Mouse (Mus musculus): ENCODE data around the gene Olfr373. TPM values are rescaled to one million over a fixed set of nuclear protein-coding genes. Genes with fewer than 3 reads are reported as not detected.
"Not testable (repeated sequence)": the region's sequence is repeated elsewhere in the genome, so short reads cannot be mapped to it uniquely, and the experiment has no call there.

The Olfr373 gene
- not detected for total RNA-seq (2022)

DNA sequence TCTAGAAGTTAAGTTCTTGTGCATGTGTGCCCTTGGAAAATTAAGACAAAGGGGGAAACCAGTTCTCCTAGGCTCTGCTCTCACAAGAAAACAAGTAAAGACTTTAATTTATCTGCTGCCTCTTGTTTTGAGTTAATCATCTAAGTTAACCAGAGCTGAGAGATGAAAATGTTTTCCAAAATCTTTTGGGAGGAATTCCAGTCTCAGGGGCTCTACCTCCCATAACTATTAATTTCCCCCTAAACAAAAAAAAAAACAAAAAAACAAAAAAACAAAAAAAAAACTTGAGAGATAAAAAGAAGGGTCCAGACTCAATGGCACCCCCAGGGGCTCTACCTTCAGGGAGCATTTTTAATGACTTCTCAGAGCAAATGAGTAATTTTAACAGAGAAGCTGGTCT lies at the start of gene Olfr373:
TSS of gene Olfr373 (plus strand) at position 301 of the 400 bp plus-strand sequence.
- DNase-seq (ENCODE audit: low spot score), result not testable (repeated sequence)

DNA sequence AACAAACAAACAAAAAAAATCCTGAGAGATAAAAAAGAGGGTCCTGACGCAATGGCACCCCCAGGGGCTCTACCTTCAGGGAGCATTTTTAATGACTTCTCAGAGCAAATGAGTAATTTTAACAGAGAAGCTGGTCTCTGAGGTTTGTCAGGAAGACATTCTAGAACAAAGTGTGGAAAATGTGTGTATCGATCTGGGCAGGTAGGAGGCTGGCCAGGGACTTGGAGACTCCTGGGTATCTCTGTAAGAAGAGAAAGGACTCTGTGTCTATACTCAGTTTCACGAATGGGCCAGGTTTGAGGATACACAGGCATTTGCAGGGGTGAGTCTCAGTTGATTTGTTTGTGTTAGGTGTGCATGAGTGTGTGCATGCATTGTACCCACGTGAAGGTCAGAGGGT lies 42.1 kb upstream of the Olfr373 start, which contains the start of gene Olfr372:
TSS of gene Olfr372 (plus strand) at position 301 of the 400 bp plus-strand sequence.
- not testable (repeated sequence) for DNase-seq (ENCODE audit: low spot score)

DNA sequence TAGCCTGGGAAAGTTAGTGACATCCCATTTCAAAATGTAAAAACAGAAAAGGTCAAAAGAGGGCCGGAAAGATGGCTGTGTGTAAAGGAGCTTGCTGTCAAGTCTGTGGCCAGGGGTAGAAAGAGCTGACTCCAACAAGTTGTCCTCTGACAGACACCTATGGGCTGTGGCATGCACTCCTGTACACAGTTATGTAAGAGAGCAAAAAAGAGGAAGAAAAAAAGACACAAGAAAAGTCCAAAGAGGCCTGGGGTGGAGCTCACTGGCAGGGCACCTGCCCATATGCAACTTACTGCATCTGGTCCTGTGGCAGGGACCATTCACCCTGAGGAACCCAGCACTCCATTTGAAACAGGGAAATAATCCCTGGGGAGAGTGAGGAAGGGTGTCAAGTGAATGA lies 40.5 kb upstream of the Olfr373 start:
- DNase-seq (ENCODE audit: low spot score), result no peak

DNA sequence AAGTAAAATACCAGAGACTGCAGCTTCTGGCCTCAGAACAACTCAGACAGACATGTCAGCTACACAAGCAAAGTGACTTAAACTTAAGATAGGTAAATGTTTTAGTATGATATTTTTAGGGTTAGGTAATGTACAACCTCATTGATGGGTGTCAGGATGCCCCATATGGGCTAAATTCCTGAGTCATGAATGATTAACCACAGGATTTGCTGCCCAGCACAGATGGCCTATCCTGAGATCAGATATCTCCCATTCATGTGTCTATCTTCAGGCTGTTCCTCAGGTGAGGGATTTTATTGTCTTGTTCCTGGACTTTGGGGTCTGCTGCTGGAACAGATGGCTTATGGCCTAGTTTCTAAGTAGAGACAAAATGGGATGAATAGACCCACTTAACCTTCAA lies 28.3 kb upstream of the Olfr373 start:
- not testable (repeated sequence) for DNase-seq (ENCODE audit: low spot score)

DNA sequence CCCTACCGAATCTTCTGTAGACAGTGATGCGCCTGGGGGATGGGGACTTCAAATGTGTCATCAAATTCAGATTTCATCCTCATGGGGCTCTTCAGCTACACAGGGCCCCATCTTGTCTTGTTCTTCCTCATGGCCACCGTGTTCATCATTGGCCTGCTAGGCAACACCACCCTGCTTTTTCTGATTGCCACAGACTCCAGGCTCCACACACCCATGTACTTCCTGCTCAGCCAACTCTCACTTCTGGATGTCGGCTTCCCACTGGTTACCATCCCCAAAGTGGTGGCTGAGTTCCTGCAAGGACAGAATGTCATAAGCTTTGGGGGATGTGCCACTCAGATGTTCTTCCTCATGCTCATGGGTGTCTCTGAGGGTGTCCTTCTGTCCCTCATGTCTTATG lies 25.3 kb upstream of the Olfr373 start:
- not testable (repeated sequence) for DNase-seq (ENCODE audit: low spot score)

DNA sequence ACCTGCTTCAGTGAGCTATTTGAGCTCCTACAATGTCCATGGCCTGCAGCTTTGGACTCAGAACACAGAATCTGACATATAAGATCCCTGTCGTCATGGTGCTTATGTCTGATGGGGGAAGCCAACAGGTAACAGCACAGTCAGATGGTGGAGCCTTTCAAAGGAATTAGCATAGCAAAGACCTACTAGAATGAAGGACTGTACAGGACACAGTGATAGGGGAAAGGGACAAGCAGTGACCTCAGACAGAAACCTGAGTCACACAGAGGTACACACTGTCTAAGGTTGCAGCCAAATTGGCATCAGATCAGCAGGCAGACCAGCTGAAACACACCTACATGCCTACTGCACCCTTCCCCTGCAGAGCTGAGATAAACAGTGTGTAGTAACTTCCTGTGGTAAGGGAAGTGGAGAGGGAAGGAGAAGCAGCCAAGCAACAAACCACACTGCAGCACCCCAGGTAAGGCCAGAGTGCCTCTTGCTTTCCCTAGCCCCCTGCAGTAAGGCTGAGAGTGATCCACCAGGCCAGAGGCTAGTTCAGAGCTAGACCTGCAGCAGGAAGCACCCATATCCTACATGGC lies 16.1 kb upstream of the Olfr373 start:
- DNase-seq (ENCODE audit: low spot score), result not testable (repeated sequence)

DNA sequence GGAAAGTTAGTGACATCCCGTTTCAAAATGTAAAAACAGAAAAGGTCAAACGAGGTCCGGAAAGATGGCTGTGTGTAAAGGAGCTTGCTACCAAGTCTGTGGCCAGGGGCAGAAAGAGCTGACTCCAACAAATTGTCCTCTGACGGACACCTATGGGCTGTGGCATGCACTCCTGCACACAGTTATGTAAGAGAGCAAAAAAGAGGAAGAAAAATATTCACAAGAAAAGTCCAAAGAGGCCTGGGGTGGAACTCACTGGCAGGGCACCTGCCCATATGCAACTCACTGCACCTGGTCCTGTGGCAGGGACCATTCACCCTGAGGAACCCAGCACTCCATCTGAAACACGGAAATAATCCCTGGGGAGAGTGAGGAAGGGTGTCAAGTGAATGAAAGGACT lies 1.8 kb downstream of the Olfr373 start:
- DNase-seq (ENCODE audit: low spot score), result no peak

DNA sequence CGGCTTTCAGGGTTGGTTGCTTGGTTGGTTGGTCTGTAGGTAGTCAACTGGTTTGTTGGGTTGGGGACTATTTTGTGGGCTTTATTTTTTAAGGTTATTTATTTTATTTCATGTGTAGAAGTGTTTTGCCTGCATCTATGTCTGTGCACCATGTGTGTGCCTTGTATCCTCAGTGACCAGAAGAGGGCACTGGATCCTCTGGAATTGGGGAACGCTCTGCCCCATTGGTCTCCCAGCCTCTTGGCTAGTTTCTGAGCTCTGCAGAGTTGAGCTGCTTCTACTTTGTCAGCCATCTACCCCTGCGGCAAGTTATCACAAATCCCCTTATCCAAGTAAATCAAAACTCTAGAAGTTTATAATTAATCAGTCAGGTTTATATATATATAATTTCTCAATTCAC lies 4.6 kb downstream of the Olfr373 start:
- DNase-seq (ENCODE audit: low spot score), result not testable (repeated sequence)

DNA sequence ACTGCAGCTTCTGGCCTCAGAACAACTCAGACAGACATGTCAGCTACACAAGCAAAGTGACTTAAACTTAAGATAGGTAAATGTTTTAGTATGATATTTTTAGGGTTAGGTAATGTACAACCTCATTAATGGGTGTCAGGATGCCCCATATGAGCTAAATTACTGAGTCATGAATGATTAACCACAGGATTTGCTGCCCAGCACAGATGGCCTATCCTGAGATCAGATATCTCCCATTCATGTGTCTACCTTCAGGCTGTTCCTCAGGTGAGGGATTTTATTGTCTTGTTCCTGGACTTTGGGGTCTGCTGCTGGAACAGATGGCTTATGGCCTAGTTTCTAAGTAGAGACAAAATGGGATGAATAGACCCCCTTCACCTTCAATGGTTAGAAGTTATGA lies 13.7 kb downstream of the Olfr373 start:
- not testable (repeated sequence) for DNase-seq (ENCODE audit: low spot score)

DNA sequence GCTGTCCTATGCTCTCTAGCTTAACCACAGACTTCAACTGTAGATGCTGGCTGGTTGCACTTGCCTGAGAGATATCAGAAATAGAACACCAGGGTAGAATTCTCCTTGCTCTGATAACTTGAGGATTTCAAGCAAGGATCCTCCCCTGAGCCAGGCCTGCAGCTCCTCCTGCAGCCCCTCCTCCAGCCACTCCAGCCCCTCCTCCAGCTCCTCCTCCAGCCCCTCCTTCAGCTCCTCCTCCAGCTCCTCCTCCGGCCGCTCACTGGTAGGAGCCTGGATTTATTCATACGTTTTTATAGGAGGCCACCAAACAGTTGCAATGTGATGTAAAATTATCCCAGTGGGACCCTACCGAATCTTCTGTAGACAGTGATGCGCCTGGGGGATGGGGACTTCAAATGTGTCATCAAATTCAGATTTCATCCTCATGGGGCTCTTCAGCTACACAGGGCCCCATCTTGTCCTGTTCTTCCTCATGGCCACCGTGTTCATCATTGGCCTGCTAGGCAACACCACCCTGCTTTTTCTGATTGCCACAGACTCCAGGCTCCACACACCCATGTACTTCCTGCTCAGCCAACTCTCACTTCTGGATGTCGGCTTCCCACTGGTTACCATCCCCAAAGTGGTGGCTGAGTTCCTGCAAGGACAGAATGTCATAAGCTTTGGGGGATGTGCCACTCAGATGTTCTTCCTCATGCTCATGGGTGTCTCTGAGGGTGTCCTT lies 16.6 kb downstream of the Olfr373 start:
- peak; percentile 21 for DNase-seq (ENCODE audit: low spot score)

DNA sequence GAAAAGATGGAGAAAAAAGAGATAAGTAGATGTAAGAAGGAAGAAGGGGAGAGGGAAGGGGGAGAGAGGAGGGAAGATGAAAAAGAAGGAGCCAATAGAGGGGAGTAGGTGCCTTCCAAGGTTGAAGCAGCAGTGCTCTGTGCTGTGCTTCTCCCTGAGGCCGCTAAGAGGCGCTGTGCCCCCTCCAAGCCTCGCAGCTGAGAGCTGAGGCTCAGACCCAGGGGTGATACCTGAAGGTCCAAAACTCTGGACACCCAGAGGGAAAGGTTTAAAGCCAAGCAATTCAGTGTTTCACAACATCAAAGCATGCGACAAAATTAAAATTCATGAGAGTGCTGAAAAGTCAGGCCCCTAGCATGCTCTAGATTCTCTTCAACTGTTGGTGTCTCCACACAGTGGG lies 22.2 kb downstream of the Olfr373 start:
- DNase-seq (ENCODE audit: low spot score), result no peak

DNA sequence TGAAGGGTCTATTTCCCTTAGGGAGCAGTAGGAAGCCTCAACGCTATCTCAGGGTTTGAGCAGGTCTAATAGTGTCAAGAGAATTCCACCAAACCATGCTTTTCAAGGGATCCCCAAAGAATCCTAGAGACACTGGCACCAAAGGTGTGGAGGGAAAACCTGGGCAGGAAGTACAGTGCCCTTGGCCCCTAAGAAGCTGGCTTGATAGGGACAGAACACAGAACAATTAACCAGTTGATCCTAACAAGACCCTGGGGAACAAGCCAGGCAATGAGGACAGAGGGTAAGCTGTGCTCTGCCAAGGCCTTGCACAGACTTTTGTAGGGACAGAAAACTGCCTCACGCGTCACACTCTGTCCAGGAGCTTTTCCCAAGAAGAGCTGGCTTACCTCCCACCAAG lies 23.8 kb downstream of the Olfr373 start, which contains the start of gene Olfr374:
TSS of gene Olfr374 (plus strand) at position 301 of the 400 bp plus-strand sequence.
- no peak for DNase-seq (ENCODE audit: low spot score)

DNA sequence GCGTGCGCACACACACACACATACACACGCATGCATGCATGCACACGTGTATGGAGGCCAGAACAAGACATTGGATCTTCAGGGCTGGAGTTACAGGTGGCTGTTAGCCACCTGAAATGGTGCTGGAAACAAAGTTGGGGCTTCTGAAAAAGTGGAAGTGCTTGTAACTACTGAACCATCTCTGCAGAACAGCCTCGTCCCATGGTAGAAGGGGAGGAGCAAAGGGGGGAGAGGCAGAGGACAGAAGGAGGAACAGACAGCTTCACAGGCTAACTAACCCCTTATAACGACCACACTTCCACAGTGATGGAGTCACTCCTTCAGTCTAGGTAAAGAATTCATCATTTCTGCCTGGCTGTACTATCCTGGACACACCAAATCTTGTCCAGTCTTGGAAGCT lies 27.9 kb downstream of the Olfr373 start:
- DNase-seq (ENCODE audit: low spot score), result no peak

DNA sequence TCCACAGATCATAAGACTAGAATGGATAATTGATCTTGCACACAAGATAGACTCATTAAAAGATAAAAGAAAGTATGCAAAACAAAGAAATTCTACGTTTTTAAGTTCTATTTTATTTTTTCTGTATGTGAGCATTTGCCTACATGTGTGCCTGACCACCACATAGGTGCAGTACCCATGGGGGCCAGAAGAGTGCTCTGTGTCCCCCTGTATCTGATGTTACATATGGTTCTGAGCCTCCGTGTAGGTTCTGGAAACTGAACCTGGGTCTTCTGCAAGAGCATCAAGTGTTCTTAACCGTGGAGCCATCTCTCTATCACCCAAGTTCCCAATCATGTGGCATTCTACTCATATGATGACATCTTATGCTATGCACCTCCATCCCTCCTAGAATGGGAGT lies 29.5 kb downstream of the Olfr373 start:
- no peak for DNase-seq (ENCODE audit: low spot score)

DNA sequence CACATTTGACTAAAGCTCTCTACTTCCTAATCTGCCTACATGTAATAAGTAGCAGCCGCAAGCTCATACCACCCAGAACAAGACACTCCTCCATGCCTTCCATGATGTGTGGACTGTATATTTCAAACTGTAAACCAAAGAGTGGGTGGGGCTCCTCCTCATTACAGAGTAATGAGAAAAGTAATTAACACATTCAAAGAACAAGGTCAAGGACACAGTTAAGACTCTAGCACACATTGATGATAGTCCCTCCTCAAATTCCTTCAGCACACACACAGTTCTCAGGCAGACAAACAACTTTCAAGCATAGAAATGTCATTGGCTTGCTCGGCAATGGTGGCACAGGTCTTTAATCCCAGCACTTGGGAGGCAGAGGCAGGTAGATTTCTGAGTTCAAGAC lies 32.2 kb downstream of the Olfr373 start:
- no peak for DNase-seq (ENCODE audit: low spot score)

DNA sequence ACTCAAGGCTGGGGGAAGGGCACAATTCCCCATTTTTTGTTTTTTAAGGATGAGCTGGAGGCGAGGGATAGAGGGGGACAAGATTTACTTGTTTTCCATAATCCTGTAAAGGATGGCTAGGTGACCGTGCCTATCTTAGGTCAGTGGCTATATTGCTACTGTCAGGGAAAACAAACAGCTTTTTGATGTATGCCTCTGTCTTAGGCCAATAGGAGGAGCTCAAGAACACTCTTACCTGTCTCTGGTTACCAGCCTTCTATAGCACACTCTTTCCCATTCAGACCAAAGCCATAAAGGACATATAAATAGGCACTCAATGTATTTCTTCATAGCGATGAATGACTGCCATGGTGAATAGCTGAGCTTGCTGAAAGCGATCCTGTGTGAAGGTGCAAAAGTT lies 35.6 kb downstream of the Olfr373 start:
- no peak for DNase-seq (ENCODE audit: low spot score)

DNA sequence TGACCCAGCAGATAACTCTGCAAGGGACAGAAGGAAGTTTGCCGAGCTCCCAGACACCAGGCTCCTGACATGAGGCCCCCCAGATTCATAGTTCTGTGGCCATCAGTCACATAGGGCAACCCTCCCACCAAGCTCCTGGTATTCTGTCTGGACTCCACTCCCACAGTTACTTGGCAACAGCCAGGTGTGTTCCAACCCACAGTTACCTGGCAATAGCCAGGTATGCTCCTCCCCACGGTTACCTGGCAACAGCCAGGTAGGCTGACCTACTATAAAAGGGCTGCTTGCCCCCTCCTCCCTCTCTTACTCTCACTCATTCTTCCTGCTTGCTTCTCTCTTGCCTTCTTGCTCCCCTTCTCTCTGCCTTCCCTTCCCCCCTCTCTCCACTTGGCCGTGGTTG lies 38.5 kb downstream of the Olfr373 start:
- not testable (repeated sequence) for DNase-seq (ENCODE audit: low spot score)

DNA sequence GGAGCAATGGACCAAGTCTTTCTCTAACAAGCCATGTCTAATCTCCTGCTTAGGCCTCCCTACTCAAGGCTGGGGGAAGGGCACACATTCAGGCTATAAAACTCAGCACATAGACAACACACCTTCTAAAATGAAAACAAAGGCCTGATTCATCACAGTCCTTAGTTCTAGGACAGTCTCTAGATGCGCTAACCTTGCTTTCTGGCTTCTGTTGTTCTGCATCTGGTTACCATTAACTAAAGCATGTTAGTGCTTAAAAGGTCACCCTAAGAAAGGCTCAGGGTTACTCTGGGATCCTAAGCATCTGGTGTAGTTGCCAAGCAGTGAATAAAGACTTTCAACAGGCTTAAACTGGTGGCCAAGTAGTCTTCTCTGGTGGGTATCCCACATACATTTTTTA lies 39.0 kb downstream of the Olfr373 start:
- DNase-seq (ENCODE audit: low spot score), result no peak

DNA sequence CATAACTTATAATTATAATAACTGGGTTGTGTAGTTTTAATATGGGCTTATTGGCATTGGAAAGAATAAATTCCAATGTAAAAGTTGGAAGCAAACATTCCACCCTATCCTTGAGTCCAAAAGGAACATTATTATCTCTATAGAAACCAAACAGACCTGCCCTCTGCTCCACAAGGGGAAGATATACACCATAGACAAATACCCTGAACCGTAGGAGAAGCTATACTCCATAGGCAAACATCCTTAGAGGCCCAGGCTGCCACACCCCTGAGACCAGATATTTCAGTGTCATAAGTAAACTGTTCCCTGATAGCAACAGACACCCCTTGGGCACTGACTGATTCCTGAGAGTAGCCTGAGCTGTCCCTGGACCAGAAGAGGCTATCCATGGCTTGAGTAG lies 44.9 kb downstream of the Olfr373 start:
- DNase-seq (ENCODE audit: low spot score), result no peak

DNA sequence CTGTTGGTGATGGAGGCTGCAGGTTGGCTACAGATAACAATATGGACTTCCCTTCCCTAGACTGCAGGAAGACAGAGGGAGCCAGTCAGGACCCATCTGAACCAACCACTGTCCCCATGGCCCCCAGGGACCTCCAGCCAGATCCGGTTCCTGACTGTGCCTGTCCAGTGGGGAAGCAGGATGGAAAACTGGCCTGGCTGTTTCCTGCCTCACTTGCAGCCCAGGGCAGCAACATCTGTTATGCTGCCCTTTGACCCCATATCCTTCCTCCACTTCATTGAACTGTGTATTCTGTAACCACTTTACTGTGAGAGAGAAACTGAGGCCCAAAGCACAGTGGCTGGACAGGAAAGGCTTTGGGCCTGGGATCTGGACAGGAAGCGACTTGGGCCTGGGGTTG lies 48.3 kb downstream of the Olfr373 start:
- DNase-seq (ENCODE audit: low spot score), result no peak

DNA sequence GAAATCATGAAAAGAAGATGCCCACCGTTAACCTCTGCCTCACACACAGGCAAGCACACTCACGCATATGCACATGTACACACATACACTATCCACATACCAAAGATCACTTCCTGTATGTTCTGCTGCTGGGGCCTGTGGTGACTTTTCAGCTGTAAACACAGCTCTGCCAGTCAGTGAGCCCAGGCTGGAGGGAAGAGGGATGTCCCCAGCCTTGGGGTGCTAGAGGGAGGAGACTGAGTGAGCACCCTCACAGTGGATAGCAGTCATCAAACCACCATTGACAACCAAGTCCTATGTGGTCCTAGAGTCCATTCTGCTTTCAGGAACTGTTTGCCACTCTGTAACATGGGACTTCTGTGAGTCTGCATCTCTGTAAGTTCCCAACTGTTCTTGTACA lies 48.9 kb downstream of the Olfr373 start:
- no peak for DNase-seq (ENCODE audit: low spot score)

DNA sequence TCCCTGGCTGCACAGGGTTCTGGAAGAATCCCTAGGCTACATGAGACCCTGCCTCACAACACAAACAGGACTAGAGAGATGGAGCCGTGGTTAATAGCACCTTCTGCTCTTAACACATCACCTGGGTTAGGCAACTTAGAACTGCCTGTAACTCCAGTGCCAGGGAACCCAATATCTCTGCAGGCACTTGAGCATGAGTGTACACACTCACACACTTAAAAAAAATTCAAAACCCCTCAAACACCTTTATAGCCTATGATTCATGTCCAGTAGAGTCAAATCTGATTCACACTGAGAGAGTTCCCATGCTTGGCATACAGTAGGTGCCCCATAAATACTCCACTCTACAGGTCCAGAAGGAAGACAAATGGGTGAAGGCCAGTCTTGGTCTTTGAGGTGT lies 49.4 kb downstream of the Olfr373 start:
- DNase-seq (ENCODE audit: low spot score), result no peak

DNA sequence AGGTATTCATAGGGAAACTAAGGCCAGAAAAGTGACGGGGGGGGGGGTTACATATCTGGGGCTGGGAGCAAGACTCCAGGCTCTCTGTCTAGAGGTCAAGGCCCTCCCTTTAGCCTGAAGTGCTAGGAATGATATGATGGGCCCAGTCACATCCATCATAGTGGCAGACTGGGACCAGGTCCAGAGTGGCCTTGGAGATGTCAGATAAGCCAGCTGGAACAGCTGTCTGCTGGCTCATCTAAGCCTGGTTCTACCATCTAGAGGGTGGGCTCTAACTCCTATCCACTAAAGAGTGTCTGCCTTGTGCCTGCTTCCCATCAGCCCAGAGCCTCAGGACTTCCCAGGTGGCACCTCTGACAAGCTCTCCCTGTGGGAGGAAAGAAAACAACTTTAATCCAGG lies 49.9 kb downstream of the Olfr373 start:
- no peak for DNase-seq (ENCODE audit: low spot score)
